Mouse (Mus musculus): Measurements from ENCODE around the gene Zfp975.
"Not testable (repeated sequence)": the region's sequence is repeated elsewhere in the genome, so short reads cannot be mapped to it uniquely, and the experiment has no call there.

The Zfp975 gene

DNA sequence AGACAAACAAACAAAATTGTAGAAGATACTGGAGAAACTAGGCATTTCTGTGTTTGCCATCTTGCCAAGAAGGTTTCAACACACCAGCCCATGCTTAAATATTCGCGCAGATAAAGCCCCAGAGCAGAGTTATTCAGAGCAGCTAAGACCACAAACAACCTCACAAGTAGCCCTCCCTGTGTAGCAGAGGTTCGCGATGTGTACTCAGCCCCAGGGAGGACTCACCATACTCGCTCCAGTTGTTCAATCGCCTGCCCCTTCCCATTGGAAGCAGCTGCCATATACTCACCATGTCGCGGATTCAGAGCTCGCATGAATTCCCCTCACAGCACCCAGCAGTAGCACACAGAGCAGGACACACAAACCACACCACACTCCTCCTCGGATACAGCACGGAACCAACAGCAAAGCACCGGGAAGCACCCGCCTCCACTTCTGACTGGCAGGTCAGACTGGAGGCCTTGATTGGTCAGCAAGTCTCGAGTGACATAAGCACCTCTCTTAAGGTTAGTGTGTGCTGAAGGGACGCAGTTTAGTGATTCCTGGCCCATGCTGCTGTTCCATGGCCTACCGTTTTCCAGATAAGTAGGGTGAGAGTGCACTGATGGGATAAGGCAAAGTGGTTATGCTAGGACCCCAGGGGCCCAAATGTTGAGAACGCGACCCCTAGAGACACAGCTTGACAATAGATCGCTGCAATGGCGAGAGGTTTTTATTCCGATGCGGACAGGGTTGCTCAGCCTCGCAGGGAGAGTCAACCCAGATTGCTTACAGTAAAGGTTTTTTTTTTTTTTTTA is at the start of gene Zfp975:
Gene Zfp975 (minus strand): TSS at position 381 of the 797 bp plus-strand sequence.
- in situ Hi-C loops (cut with MboI; ENCODE audit: low sequenced_read_pairs) = not testable (repeated sequence)

DNA sequence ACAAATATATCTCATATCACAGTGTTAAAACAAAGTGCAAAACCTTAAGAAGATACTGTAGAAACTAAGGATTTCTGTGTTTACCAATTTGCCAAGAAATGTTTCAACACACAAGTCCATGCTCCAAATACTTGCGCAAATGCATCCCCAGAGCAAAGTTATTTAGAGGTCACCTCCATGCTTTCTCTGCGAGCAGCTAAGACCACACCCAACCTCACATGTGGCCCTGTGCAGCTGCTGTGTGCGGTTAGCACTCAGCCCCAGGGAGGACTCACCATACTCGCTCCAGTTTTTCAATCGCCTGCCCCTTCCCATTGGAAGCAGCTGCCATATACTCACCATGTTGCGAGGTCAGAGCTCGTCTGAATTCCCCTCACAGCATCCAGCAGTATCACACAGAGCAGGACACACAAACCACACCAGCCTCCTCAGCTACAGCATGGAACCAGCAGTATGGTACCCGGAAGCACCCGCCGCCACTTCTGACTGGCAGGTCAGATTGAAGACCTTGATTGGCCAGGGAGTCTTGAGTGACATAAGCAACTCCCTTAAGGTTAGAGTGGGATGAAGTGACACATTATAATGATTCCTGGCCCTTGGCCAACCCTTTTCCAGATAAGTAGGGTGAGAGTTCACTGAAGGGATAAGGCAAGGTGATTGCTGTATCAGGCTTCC is 46.1 kb upstream of the Zfp975 start:
- in situ Hi-C loops (cut with MboI; ENCODE audit: low sequenced_read_pairs) = no loop called here

DNA sequence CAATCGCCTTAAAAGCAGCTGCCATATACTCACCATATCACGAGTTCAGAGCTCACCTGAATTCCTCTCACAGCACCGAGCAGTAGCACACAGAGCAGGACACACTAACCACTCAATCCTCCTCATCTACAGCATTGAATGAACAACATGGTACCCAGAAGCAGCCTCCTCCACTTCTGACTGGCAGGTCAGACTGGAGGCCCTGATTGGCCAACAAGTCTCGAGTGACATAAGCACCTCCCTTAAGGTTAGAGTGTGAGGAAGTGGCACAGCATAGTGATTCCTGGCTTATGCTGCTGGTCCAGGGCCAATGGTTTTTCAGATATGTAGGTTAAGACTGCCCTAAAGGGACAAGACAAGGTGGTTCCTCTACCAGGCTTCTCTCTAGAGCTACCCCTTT is 34.4 kb upstream of the Zfp975 start, which contains the start of gene Gm17067:
Gene Gm17067 (minus strand): TSS at position 101 of the 400 bp plus-strand sequence.
- in situ Hi-C loops (cut with MboI; ENCODE audit: low sequenced_read_pairs) = not testable (repeated sequence)

GRCm38 (mm10) chr7:42693251-42693650 is 709 bp upstream of the Zfp975 start:
- in situ Hi-C loops (cut with MboI; ENCODE audit: low sequenced_read_pairs) = not testable (repeated sequence)

DNA sequence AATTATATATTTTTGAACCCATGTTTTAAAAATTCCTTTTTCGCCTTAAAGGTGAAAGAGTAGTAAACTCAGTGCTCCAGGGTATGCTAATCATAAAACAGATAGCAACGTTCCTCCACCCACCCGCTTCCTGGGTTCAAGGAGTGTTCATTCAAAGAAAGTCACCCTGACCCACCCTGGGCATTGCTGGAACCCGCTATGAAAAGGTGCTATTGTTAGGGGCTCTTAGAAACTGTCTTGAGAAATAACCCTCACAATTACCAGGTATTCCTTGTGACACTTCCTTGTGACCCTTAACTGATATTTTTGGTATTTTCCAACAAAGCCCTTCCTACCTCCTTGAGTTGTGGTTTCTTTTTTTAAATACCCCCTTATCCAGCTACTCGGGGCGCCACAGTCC is 12.5 kb downstream of the Zfp975 start:
- in situ Hi-C loops (cut with MboI; ENCODE audit: low sequenced_read_pairs) = not testable (repeated sequence)

GRCm38 (mm10) chr7:42679646-42680045 is 12.9 kb downstream of the Zfp975 start:
- in situ Hi-C loops (cut with MboI; ENCODE audit: low sequenced_read_pairs) = not testable (repeated sequence)

- in situ Hi-C loops (cut with MboI; ENCODE audit: low sequenced_read_pairs) = not testable (repeated sequence)
Observed at GRCm38 (mm10) chr7:42660140-42660539, 32.4 kb downstream of the Zfp975 start.

DNA sequence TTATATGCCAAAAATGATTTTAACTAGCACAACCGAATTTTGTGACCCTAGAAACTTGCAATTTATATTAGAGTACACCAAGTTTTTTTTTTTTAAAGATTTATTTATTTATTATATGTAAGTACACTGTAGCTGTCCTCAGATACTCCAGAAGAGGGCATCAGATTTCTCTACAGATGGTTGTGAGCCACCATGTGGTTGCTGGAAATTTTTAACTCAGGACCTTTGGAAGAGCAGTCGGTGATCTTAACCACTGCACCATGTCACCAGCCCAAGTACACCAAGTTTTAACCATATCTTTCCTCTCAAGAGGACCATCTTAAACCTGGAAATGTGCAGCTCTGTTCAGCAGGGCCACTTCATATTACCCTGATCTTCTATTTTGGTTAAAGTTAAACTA is 37.3 kb downstream of the Zfp975 start:
- in situ Hi-C loops (cut with MboI; ENCODE audit: low sequenced_read_pairs) = not testable (repeated sequence)

DNA sequence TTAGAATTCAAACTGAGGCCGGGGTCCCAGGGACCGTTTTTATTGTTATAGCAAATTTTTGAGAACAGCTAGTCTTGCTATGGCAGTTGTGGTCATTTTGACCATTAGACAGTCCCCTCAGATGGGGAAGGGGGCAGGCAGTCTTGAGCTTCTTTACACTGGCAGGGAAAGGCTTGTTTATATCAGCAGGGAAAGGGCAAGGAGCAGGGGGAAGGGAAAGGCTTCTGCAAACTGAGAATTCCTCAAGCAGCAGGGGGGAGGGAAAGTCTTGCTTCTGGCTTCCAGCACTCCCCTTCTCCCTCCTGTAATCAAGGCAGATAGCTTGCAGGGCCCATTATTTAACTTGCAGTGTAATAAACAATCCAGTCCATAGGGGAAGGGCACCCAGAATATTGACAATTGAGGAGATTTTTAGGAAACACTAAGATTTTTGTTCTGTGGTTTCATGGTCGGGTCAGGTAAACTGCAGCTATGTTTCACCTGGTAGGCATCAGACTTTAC is 49.4 kb downstream of the Zfp975 start:
- in situ Hi-C loops (cut with MboI; ENCODE audit: low sequenced_read_pairs) = not testable (repeated sequence)

GRCm38 (mm10) chr7:42642152-42643115 is 50.1 kb downstream of the Zfp975 start, which contains the start of gene Zfp976:
Gene Zfp976, minus strand, starts transcription at chr7:42642588.
- in situ Hi-C loops (cut with MboI; ENCODE audit: low sequenced_read_pairs) = not testable (repeated sequence)

- in situ Hi-C loops (cut with MboI; ENCODE audit: low sequenced_read_pairs) = not testable (repeated sequence)
Observed at GRCm38 (mm10) chr7:42631031-42631430, 61.5 kb downstream of the Zfp975 start.
